Mouse (Mus musculus): ENCODE data around the gene Cldn5. TPM values are rescaled to one million over a fixed set of nuclear protein-coding genes. Genes with fewer than 3 reads are reported as not detected.
A peak's percentile ranks its signal among the peaks of the same experiment; 100 is the strongest.

The Cldn5 gene
- polyA plus RNA-seq, 1 experiment from 2014 or later, result 64.0 TPM

GRCm38 (mm10) chr16:18798841-18799240 is 22.2 kb downstream of the Cldn5 start:
- Histone ChIP-seq H3K9me3 (ENCODE audit: control insufficient read depth, low read length) (no peaks in the 10 kb centered on the region), H3K4me2 (replicated peaks; ENCODE audit: low read depth, low read length) (no peak overlapping the region), H3K9ac (ENCODE audit: low read depth, low read length) (no peak overlapping the region), H3K36me3 (ENCODE audit: control insufficient read depth, insufficient read depth, low read length) (peaks cover 75% of the 10 kb centered on the region), H3K27ac (ENCODE audit: low read depth, low read length) (no peak overlapping the region), H3K4me1 (ENCODE audit: control insufficient read depth, insufficient read depth, low read length) (no peaks in the 10 kb centered on the region), H3K27me3 (ENCODE audit: control insufficient read depth, insufficient read depth, low read length) (no peaks in the 10 kb centered on the region), H3K4me3 (ENCODE audit: low read length) (no peak overlapping the region)
- 75% methylated on average over 2 of the region's 2 CpGs for WGBS
- ATAC-seq (ENCODE audit: low FRiP score, low TSS enrichment), result no peak

- Histone ChIP-seq H3K36me3 (ENCODE audit: control insufficient read depth, insufficient read depth, low read length) (peaks cover 70% of the 10 kb centered on the region), H3K9me3 (ENCODE audit: control insufficient read depth, low read length) (no peaks in the 10 kb centered on the region)
- WGBS, result 95% methylated on average over 2 of the region's 2 CpGs
Measured at GRCm38 (mm10) chr16:18805746-18806145, 29.1 kb downstream of the Cldn5 start.

GRCm38 (mm10) chr16:18809001-18809400 is 32.4 kb downstream of the Cldn5 start:
- Histone ChIP-seq H3K36me3 (ENCODE audit: control insufficient read depth, insufficient read depth, low read length) (peaks cover 54% of the 10 kb centered on the region), H3K9ac (ENCODE audit: low read depth, low read length) (no peak overlapping the region), H3K4me2 (replicated peaks; ENCODE audit: low read depth, low read length) (no peak overlapping the region), H3K4me1 (ENCODE audit: control insufficient read depth, insufficient read depth, low read length) (peaks cover 13% of the 10 kb centered on the region), H3K27me3 (ENCODE audit: control insufficient read depth, insufficient read depth, low read length) (no peaks in the 10 kb centered on the region), H3K9me3 (ENCODE audit: control insufficient read depth, low read length) (no peaks in the 10 kb centered on the region), H3K4me3 (ENCODE audit: low read length) (no peak overlapping the region), H3K27ac (ENCODE audit: low read depth, low read length) (no peak overlapping the region)
- ATAC-seq (ENCODE audit: low FRiP score, low TSS enrichment), result no peak
- WGBS, result 95% methylated on average over 5 of the region's 5 CpGs

More at GRCm38 (mm10) chr16:18805746-18806145, 29.1 kb downstream of the Cldn5 start:
- Histone ChIP-seq H3K4me3 (ENCODE audit: low read length) (no peak overlapping the region), H3K27me3 (ENCODE audit: control insufficient read depth, insufficient read depth, low read length) (no peaks in the 10 kb centered on the region), H3K4me2 (replicated peaks; ENCODE audit: low read depth, low read length) (no peak overlapping the region), H3K4me1 (ENCODE audit: control insufficient read depth, insufficient read depth, low read length) (peaks cover 2% of the 10 kb centered on the region), H3K27ac (ENCODE audit: low read depth, low read length) (no peak overlapping the region), H3K9ac (ENCODE audit: low read depth, low read length) (no peak overlapping the region)
- no peak for ATAC-seq (ENCODE audit: low FRiP score, low TSS enrichment)

- Histone ChIP-seq H3K4me3 (ENCODE audit: low read length) (peak overlapping the region; percentile 85), H3K36me3 (ENCODE audit: control insufficient read depth, insufficient read depth, low read length) (peaks cover 55% of the 10 kb centered on the region), H3K27ac (ENCODE audit: low read depth, low read length) (peak overlapping the region; percentile 51; the same call in 1 of the 2 replicates)
Measured at GRCm38 (mm10) chr16:18811032-18811431, 34.4 kb downstream of the Cldn5 start.

GRCm38 (mm10) chr16:18811468-18812384 is 35.1 kb downstream of the Cldn5 start, which contains the start of the genes Ufd1 and Cdc45:
Gene Ufd1, plus strand, starts transcription at chr16:18811779.
Gene Cdc45, minus strand, starts transcription at chr16:18811987.
- peak; percentile 97 for ATAC-seq (ENCODE audit: low FRiP score, low TSS enrichment)
- WGBS, result under 1% methylated on average over 42 of the region's 42 CpGs
- Histone ChIP-seq H3K4me1 (ENCODE audit: control insufficient read depth, insufficient read depth, low read length) (peaks cover 13% of the 10 kb centered on the region), H3K4me3 (ENCODE audit: low read length) (peak within 1 kb of the TSS; percentile 85), H3K9ac (ENCODE audit: low read depth, low read length) (peak within 1 kb of the TSS; percentile 77), H3K9me3 (ENCODE audit: control insufficient read depth, low read length) (no peaks in the 10 kb centered on the region), H3K27me3 (ENCODE audit: control insufficient read depth, insufficient read depth, low read length) (no peaks in the 10 kb centered on the region), H3K36me3 (ENCODE audit: control insufficient read depth, insufficient read depth, low read length) (peaks cover 55% of the 10 kb centered on the region), H3K27ac (ENCODE audit: low read depth, low read length) (peak within 1 kb of the TSS; percentile 64), H3K4me2 (replicated peaks; ENCODE audit: low read depth, low read length) (peak within 1 kb of the TSS; percentile 84)

More at GRCm38 (mm10) chr16:18811032-18811431, 34.4 kb downstream of the Cldn5 start:
- Histone ChIP-seq H3K4me2 (replicated peaks; ENCODE audit: low read depth, low read length) (peak overlapping the region; percentile 84), H3K4me1 (ENCODE audit: control insufficient read depth, insufficient read depth, low read length) (peaks cover 13% of the 10 kb centered on the region), H3K9ac (ENCODE audit: low read depth, low read length) (peak overlapping the region; percentile 68), H3K27me3 (ENCODE audit: control insufficient read depth, insufficient read depth, low read length) (no peaks in the 10 kb centered on the region), H3K9me3 (ENCODE audit: control insufficient read depth, low read length) (no peaks in the 10 kb centered on the region)
- ATAC-seq (ENCODE audit: low FRiP score, low TSS enrichment), result peak; percentile 26
- WGBS, result 7% methylated on average over 5 of the region's 5 CpGs

GRCm38 (mm10) chr16:18812385-18812910 is 35.8 kb downstream of the Cldn5 start:
- peak; percentile 41 for ATAC-seq (ENCODE audit: low FRiP score, low TSS enrichment)
- peaks cover 13% of the 10 kb centered on the region for H3K4me1 ChIP-seq (ENCODE audit: control insufficient read depth, insufficient read depth, low read length)
- H3K27ac ChIP-seq (ENCODE audit: low read depth, low read length), result peak overlapping the region; percentile 64; the same call in 1 of the 2 replicates
- H3K9me3 ChIP-seq (ENCODE audit: control insufficient read depth, low read length), result no peaks in the 10 kb centered on the region
- H3K36me3 ChIP-seq (ENCODE audit: control insufficient read depth, insufficient read depth, low read length), result peaks cover 55% of the 10 kb centered on the region
- peak overlapping the region; percentile 77 for H3K9ac ChIP-seq (ENCODE audit: low read depth, low read length)
- H3K4me3 ChIP-seq (ENCODE audit: low read length), result peak overlapping the region; percentile 85
- H3K4me2 ChIP-seq (replicated peaks; ENCODE audit: low read depth, low read length), result peak overlapping the region; percentile 78
- H3K27me3 ChIP-seq (ENCODE audit: control insufficient read depth, insufficient read depth, low read length), result no peaks in the 10 kb centered on the region
- WGBS, result 1% methylated on average over 31 of the region's 31 CpGs

GRCm38 (mm10) chr16:18822356-18822755 is 45.7 kb downstream of the Cldn5 start:
- Histone ChIP-seq H3K27ac (ENCODE audit: low read depth, low read length) (no peak overlapping the region), H3K4me3 (ENCODE audit: low read length) (no peak overlapping the region), H3K9me3 (ENCODE audit: control insufficient read depth, low read length) (no peaks in the 10 kb centered on the region), H3K4me1 (ENCODE audit: control insufficient read depth, insufficient read depth, low read length) (no peaks in the 10 kb centered on the region), H3K27me3 (ENCODE audit: control insufficient read depth, insufficient read depth, low read length) (no peaks in the 10 kb centered on the region), H3K4me2 (replicated peaks; ENCODE audit: low read depth, low read length) (no peak overlapping the region), H3K36me3 (ENCODE audit: control insufficient read depth, insufficient read depth, low read length) (peaks cover 93% of the 10 kb centered on the region), H3K9ac (ENCODE audit: low read depth, low read length) (no peak overlapping the region)
- no peak for ATAC-seq (ENCODE audit: low FRiP score, low TSS enrichment)
- 77% methylated on average over 1 of the region's 1 CpGs for WGBS

- Histone ChIP-seq H3K4me2 (replicated peaks; ENCODE audit: low read depth, low read length) (no peak overlapping the region), H3K4me3 (ENCODE audit: low read length) (no peak overlapping the region), H3K4me1 (ENCODE audit: control insufficient read depth, insufficient read depth, low read length) (no peaks in the 10 kb centered on the region), H3K9ac (ENCODE audit: low read depth, low read length) (no peak overlapping the region), H3K27me3 (ENCODE audit: control insufficient read depth, insufficient read depth, low read length) (no peaks in the 10 kb centered on the region), H3K36me3 (ENCODE audit: control insufficient read depth, insufficient read depth, low read length) (peaks cover 93% of the 10 kb centered on the region), H3K9me3 (ENCODE audit: control insufficient read depth, low read length) (no peaks in the 10 kb centered on the region), H3K27ac (ENCODE audit: low read depth, low read length) (no peak overlapping the region)
- no peak for ATAC-seq (ENCODE audit: low FRiP score, low TSS enrichment)
- 87% methylated on average over 4 of the region's 4 CpGs for WGBS
Measured at GRCm38 (mm10) chr16:18822925-18823324, 46.3 kb downstream of the Cldn5 start.

Data from kidney, embryonic 14.5 days (tissue).